Mouse (Mus musculus) stomach, embryonic 16.5 days (tissue): Measurements from ENCODE around the gene Acad12. TPM values are rescaled to one million over a fixed set of nuclear protein-coding genes. Genes with fewer than 3 reads are reported as not detected.
"Not testable (repeated sequence)": the region's sequence is repeated elsewhere in the genome, so short reads cannot be mapped to it uniquely, and the experiment has no call there.

Experiments
- ATAC-seq: fragments of 200-750 bp; cut with Nextera tagmentation; 2 replicates; pipeline ENCODE4 v1.8.0; 2017; ENCODE audit warnings: moderate number of reproducible peaks, moderate TSS enrichment; ENCODE audit not compliant: insufficient read depth, low FRiP score
- H3K27ac ChIP-seq: fragments of 300-500 bp; sonication (generic); 2 replicates; pipeline ENCODE4 v1.5.1; 2014; ENCODE audit warnings: low read length
- H3K27me3 ChIP-seq: fragments of 300-500 bp; sonication (generic); 2 replicates; pipeline ENCODE4 v1.6.1; 2014; ENCODE audit warnings: low read length, control low read depth, mixed read lengths; ENCODE audit not compliant: control insufficient read depth, insufficient read depth
- H3K36me3 ChIP-seq: fragments of 300-500 bp; sonication (generic); 2 replicates; pipeline ENCODE4 v1.6.1; 2014; ENCODE audit warnings: low read length; ENCODE audit not compliant: control insufficient read depth, insufficient read depth
- H3K4me1 ChIP-seq: fragments of 300-500 bp; sonication (generic); 2 replicates; pipeline ENCODE4 v1.6.1; 2014; ENCODE audit warnings: low read length, control low read depth, mixed read lengths; ENCODE audit not compliant: control insufficient read depth, insufficient read depth
- H3K4me2 ChIP-seq: fragments of 300-500 bp; sonication (generic); 2 replicates; pipeline ENCODE4 v1.6.1; 2014; ENCODE audit warnings: low read depth, low read length, mixed read lengths
- H3K4me3 ChIP-seq: fragments of 300-500 bp; sonication (generic); replicated peaks from 2 replicates; pipeline ENCODE4 v1.5.1; 2014; ENCODE audit warnings: mild to moderate bottlenecking, low read length
- H3K9ac ChIP-seq: fragments of 300-500 bp; sonication (generic); 2 replicates; pipeline ENCODE4 v1.6.1; 2014; ENCODE audit warnings: low read length
- H3K9me3 ChIP-seq: fragments of 300-500 bp; sonication (generic); replicated peaks from 2 replicates; pipeline ENCODE4 v1.6.1; 2016; ENCODE audit warnings: low read length, control low read depth; ENCODE audit not compliant: control insufficient read depth
- WGBS: fragments of 180-500 bp; shearing (Covaris S2); extraction: QIAGEN DNeasy Blood & Tissue Kit; methylation state at CpG from one replicate; pipeline ENCODE4 v1.1.7; 2014; 5-methylcytosine and 5-hydroxymethylcytosine counted together
- polyA plus RNA-seq: library from polyadenylated mRNA; unstranded; fragments of >200 nt; fragmentation: Nextera tagmentation; extraction: Ambion mirVana; gene quantifications from 2 replicates; pipeline ENCODE4 v1.2.1, GENCODE M21; 2015

Acad12 gene
- polyA plus RNA-seq, 1 experiment from 2014 or later, result 2.6 TPM

DNA sequence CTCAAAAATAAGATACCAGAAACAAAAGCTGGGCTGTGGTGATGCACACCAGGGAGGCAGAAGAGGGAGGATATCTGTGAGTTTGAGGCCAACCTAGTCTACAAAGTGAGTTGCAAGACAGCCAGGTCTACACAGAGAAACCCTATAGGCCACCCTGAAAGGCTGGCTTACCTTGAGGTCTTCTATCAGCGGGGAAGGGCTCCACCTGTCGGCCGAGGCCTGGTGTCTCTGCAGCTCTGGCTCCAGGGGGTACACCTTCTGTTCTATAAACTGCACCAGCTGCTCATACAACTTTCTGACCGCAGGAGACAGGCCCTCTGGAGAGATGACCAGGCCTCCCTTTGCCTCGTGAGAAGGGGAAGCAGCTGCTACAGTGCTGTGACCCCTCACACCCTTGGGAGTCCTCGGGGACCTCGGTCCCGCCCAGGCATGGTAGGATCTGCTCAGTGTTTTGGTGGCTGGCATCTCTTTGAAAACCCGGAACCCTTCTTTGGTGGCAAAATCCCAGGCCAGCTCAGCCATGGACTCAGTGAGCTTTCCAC, 12.4 kb upstream of the Acad12 start:
- H3K4me3 ChIP-seq, result not testable (repeated sequence)

DNA sequence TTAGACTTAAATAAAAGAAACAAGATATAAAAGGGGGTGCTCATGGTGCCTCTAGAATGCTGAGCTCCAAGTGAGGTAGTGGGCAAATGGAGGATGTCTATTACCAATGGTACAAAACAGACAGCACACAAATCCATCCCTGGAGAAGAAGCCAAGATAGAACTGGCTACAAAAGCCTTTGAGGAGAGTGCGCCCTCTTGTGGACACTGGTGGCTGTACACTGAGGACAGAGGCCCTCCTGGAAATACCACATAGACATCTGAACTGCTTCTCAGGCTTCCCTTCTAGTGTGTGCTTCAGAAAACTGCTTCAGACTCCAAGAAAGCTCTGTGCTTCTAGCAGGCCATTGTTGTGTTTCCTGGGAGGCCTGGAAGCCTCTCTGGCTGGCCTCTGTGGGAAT, 9.1 kb upstream of the Acad12 start:
- H3K4me3 ChIP-seq, result no peak overlapping the region
- no peaks in the 10 kb centered on the region for H3K27me3 ChIP-seq
- H3K9me3 ChIP-seq, result no peaks in the 10 kb centered on the region
- no peak overlapping the region for H3K9ac ChIP-seq
- WGBS, result 0% methylated on average over 1 of the region's 1 CpGs
- no peak overlapping the region for H3K4me2 ChIP-seq
- H3K36me3 ChIP-seq, result no peaks in the 10 kb centered on the region
- no peaks in the 10 kb centered on the region for H3K4me1 ChIP-seq
- no peak overlapping the region for H3K27ac ChIP-seq
- no peak for ATAC-seq

More for the DNA sequence above, 12.4 kb upstream of the Acad12 start:
- ATAC-seq, H3K27ac ChIP-seq, H3K36me3 ChIP-seq, H3K9ac ChIP-seq, H3K4me2 ChIP-seq, H3K9me3 ChIP-seq, H3K27me3 ChIP-seq, H3K4me1 ChIP-seq: not testable (repeated sequence)
- WGBS, result 69% methylated on average over 8 of the region's 9 CpGs

- Histone ChIP-seq H3K27me3 (no peaks in the 10 kb centered on the region), H3K9ac (no peak overlapping the region), H3K4me2 (no peak overlapping the region), H3K4me1 (0 out of 2 replicates have a peak, but pooled peaks cover 5% of the 10 kb centered on the region), H3K9me3 (no peaks in the 10 kb centered on the region), H3K36me3 (no peaks in the 10 kb centered on the region), H3K4me3 (no peak overlapping the region), H3K27ac (no peak overlapping the region)
- 80% methylated on average over 3 of the region's 3 CpGs for WGBS
- ATAC-seq, result no peak
Observed at GRCm38 (mm10) chr5:121623241-121623640, 4.5 kb upstream of the Acad12 start.

DNA sequence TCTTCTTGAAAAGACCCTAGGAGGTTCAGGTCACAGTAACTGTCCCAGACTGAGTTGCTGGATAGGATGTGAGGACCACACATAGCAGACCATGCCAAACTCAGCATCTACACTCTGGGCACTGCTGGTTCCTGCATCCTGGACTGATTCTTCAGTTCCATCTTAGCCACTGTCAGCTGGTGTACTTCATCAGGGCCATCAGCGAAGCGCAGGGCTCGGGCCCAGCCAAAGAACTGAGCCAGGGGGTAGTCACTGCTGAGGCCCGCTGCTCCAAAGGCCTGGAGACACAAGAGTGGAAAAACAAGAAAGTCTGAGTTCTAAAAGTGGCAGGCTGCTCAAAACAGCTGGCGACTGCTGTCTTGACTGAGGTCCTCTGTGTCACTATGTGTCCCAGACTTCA, 2.4 kb upstream of the Acad12 start:
- Histone ChIP-seq H3K4me1 (0 out of 2 replicates have a peak, but pooled peaks cover 7% of the 10 kb centered on the region), H3K9ac (no peak overlapping the region), H3K27me3 (no peaks in the 10 kb centered on the region), H3K4me2 (no peak overlapping the region), H3K27ac (no peak overlapping the region), H3K9me3 (no peaks in the 10 kb centered on the region), H3K36me3 (no peaks in the 10 kb centered on the region), H3K4me3 (no peak overlapping the region)
- no peak for ATAC-seq
- 92% methylated on average over 5 of the region's 5 CpGs for WGBS

- not testable (repeated sequence) for H3K27me3 ChIP-seq, H3K9me3 ChIP-seq, H3K4me2 ChIP-seq, H3K36me3 ChIP-seq, ATAC-seq, H3K4me3 ChIP-seq, H3K27ac ChIP-seq, H3K9ac ChIP-seq, H3K4me1 ChIP-seq
- 78% methylated on average over 3 of the region's 3 CpGs for WGBS
Observed at GRCm38 (mm10) chr5:121614921-121615320, 3.8 kb downstream of the Acad12 start.

DNA sequence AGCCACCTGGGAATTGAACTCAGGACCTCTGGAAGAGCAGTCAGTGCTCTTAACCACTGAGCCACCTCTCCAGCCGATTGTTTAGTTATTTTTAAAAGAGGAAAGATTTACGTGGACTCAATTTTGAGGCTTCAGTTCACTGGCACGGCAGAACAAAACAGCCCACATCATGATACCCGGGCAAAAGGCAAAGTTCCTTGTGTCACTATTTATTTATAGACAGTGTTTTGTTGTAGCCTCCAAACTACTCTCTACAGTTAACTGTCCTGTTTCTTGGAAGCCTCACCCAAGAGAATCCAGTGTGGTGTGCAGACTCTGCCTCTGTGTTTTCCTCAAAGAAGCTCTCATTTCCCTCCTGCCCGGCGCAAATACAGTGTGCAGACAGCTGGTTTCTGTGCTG, 6.7 kb downstream of the Acad12 start:
- H3K4me1 ChIP-seq, result no peaks in the 10 kb centered on the region
- WGBS, result 84% methylated on average over 6 of the region's 6 CpGs
- H3K4me2 ChIP-seq, result no peak overlapping the region
- H3K27me3 ChIP-seq, result no peaks in the 10 kb centered on the region
- ATAC-seq, result no peak
- H3K9ac ChIP-seq, result no peak overlapping the region
- no peaks in the 10 kb centered on the region for H3K9me3 ChIP-seq
- no peaks in the 10 kb centered on the region for H3K36me3 ChIP-seq
- no peak overlapping the region for H3K27ac ChIP-seq
- no peak overlapping the region for H3K4me3 ChIP-seq

DNA sequence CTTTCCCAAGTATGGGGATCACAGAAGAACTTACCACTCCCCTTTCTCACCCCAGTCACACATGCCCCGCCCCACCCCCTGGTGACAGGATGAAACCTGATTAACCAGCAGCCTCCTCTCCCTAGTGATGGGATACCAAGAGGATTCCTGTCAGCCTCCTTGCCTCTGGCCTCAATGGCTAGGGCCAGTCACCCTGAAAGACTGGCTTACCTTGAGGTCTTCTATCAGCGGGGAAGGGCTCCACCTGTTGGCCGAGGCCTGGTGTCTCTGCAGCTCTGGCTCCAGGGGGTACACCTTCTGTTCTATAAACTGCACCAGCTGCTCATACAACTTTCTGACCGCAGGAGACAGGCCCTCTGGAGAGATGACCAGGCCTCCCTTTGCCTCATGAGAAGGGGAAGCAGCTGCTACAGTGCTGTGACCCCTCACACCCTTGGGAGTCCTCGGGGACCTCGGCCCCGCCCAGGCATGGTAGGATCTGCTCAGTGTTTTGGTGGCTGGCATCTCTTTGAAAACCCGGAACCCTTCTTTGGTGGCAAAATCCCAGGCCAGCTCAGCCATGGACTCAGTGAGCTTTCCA, 9.1 kb downstream of the Acad12 start:
- not testable (repeated sequence) for H3K9me3 ChIP-seq, H3K9ac ChIP-seq, H3K27me3 ChIP-seq, H3K4me3 ChIP-seq, ATAC-seq, H3K4me2 ChIP-seq, H3K4me1 ChIP-seq, H3K36me3 ChIP-seq, H3K27ac ChIP-seq
- WGBS, result 47% methylated on average over 7 of the region's 8 CpGs

- Histone ChIP-seq H3K4me2 (no peak overlapping the region), H3K27me3 (no peaks in the 10 kb centered on the region), H3K9ac (no peak overlapping the region), H3K27ac (no peak overlapping the region), H3K4me1 (no peaks in the 10 kb centered on the region), H3K36me3 (no peaks in the 10 kb centered on the region), H3K9me3 (no peaks in the 10 kb centered on the region), H3K4me3 (no peak overlapping the region)
- 2% methylated on average over 2 of the region's 2 CpGs for WGBS
- no peak for ATAC-seq
Observed at GRCm38 (mm10) chr5:121606151-121606550, 12.6 kb downstream of the Acad12 start.

DNA sequence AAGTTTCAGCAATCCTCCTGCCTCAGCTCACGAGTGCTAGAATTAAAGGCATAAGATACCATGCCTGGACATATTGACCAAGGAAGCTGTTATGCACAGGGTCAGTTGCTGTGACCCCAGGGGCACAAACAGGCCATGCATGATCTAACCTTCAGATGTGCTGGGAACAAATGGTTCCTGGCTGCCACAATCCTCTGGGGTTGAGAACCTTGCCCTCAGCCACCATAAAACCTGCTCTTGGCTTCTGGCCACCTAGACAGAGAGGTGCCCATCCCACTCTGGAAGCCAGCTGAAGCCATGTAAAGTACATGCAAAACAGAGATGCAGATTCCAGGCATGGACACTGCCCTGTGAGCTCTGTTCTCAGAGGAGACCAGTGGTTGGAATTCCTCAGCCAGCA, 14.9 kb downstream of the Acad12 start:
- H3K36me3 ChIP-seq, H3K9me3 ChIP-seq, H3K4me2 ChIP-seq, ATAC-seq, H3K9ac ChIP-seq, H3K27ac ChIP-seq, H3K27me3 ChIP-seq, H3K4me3 ChIP-seq, H3K4me1 ChIP-seq: not testable (repeated sequence)
- 75% methylated on average over 1 of the region's 1 CpGs for WGBS
